Mouse (Mus musculus) cerebellum, postnatal 25 days (tissue): ENCODE measurements at regions not wholly inside any gene's neighbourhood (a gene's known extent, or its start where the extent isn't known, plus 50 kb on each side); places are given as distances from the start of the nearest gene placed in this dataset.

Source experiments
- DNase-seq, 2 experiments: peaks; one replicate each; pipeline ENCODE4 v3.0.0; 2021; ENCODE audit warnings: mixed read lengths in 2 of 2

DNA sequence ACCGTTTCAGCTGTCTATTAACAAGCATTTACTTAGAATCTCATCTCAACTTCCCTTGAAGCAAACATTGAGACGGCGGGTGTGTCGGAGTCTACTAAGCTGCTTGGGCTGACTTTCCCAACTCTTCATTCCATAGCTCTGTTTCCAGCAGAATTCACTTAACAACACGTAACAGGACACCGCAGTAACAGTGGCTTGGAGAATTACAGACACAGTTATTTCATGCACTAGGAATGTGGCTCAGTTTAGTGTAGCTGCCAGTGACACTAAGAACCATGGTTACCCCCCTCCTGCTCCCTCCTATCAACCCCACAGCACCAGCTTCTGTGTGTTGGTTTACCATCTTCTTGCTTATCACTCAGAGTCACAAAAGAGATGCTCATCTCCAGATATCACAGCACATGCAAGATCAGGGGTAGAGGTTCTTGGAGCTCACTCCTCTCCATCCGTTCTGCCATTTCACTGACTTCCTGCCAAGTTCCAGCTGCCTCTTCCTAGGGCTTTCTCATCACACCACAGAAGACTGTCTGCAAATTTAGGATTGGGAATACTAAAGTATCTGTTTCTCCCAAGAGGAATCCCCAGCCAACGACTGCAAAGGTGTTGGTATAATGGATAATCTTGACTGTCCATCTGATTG, 90.7 kb downstream of the Banf2 start:
- DNase-seq, result no peak

DNA sequence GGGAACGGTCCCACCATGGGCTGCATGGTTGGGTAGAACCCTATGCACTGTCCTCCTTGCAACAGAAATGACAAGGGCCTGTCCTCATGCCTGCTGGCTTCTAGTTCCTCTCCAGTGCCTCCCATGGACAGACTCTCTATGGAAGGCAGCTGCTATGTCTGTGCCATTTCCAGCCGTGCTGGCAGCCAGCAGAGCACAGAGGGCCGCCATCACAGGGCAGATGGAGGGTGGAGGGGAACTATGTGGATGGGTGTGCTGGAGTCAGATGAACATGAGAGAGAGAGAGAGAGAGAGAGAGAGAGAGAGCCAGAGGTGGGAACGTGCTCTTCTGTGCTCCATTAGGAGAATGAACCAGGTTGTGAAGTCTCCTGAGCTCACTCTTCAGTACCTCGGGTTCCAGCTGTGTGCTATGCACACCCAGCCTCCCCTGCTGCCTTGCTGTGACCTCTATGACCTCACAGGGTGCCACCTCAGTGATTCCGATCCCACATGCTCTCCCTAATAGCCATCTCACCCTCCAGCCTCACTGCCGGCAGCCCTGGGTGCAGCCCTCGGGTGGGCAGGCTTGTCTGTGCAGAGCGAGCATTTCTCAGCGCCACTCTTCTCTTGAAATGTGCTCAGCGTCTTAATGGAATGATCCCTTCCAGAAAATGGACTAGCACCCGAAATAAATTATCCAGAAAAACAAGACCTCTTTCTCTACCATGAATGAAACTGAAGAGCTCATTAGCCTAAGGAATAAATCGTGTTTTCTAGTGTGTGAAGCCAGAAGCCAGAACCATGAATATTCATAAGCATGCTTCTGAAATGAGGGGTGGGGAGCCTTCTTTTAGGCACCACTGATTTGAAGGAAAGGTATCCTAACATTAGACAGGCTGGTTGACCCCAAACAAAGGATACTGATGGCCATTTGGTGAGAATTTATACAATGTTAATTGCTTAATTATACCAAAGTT, 94.5 kb downstream of the Banf2 start:
- DNase-seq, result no peak

DNA sequence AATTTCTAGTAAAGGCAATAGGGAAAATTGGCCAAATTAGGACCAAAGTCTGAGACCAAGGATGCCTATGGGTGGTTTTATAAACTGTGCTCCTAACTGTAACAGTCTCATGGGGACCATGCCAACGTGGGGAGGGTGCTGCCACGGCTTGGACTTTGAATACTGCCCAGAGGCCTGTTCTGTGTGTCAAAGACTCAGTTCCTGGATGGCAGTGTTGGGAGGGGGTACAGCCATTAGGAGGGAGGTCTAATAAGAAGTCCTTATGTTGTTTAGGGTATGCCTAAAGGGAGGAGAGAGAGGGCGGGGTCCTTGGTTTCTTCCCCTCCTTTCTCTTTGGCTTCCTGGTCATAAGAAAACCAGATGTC, 95.2 kb downstream of the Banf2 start:
- DNase-seq, result no peak

DNA sequence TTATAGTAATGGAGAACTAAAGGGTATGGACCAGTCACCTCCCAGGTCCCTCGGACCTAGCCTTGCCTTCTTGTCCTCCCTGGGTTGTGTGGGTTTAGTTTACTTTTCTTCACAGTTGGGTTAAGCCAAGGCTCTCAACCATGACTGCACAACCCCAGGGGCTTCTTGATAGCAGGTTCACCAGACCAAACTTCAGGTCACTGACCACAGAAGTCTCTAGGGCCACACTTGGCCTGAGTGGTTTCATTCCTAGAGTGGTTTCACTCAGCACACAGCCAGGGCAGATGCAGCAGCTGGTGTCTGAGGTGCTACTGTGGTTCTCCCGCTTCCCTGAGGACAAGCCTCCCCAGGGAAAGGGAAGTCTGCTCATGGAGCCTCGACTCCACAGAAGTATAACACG, 95.7 kb downstream of the Banf2 start:
- no peak for DNase-seq

DNA sequence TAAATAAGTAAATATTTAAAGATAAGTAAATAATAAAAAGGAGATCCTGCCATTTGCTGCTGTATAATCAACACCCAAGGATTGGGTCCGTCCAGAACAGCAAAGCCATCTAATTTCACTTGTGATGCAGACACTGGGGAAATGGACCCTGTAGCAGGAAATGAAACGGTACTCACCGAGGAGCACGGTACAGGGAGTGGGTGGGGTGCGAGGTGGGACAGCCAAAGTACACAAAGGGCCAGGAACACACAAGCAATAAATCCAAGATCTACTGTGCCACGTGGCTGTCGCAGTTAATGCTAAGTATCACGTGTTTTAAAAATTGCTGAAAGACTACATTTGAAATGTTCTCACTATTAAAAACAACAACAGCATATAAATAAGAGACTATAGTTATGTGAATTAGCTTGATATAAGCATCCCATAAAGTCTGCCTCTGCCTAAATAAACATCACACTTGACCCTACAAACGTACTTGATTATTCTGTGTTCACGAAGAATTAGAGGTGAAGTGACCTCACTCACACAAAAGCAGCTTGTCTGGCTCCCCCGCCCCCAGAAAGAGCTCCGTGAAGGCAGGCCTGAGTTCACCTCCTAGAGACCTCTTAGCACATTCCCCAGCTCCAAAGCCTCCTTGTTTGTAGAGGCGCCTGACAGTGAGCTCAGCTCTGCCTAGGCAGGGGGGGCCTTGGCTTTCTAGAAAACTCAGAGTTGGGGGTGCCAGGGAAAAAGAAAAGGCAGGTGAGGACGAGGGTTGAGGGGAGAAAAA, 101.1 kb downstream of the Banf2 start:
- no peak for DNase-seq

DNA sequence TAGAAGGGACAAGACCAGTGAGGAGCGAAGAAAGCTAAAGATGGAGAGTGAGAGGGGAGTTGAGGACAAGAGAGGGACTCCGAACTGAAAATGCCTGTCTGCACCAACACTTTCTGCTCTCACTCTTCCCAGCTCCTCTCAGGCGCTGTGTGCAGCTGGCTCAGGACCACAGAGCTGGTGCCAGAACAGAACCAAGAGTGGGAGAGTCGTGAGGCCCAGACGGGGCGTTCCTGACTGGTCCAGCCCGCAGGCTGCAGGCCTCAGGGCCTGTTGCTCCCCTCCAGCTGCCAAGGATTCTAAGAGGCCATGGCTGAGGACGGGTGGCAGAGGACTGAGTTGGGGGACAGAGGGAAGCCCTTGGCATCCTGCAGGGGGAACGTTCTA, 101.7 kb downstream of the Banf2 start:
- peak in 1 of 2 experiments; percentile 13 for DNase-seq

DNA sequence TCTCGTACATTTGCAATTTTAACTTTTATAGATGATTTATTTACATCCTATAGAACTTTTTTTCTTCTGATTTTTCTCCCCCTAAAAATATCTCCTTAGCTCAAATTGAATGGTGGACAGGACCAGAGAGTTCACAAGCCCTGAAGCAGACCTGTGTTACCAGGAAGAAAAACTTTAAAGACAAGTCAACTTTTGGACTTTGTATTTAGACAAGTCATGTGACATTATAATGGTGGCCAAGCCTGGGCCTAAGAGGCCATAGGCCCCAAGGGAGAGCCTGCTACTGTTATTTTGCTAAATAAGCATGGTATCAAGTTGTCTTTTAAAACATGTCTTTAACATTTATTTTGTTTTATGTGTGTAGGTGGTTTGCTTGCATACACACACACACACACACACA, 102.7 kb downstream of the Banf2 start:
- DNase-seq, result no peak

DNA sequence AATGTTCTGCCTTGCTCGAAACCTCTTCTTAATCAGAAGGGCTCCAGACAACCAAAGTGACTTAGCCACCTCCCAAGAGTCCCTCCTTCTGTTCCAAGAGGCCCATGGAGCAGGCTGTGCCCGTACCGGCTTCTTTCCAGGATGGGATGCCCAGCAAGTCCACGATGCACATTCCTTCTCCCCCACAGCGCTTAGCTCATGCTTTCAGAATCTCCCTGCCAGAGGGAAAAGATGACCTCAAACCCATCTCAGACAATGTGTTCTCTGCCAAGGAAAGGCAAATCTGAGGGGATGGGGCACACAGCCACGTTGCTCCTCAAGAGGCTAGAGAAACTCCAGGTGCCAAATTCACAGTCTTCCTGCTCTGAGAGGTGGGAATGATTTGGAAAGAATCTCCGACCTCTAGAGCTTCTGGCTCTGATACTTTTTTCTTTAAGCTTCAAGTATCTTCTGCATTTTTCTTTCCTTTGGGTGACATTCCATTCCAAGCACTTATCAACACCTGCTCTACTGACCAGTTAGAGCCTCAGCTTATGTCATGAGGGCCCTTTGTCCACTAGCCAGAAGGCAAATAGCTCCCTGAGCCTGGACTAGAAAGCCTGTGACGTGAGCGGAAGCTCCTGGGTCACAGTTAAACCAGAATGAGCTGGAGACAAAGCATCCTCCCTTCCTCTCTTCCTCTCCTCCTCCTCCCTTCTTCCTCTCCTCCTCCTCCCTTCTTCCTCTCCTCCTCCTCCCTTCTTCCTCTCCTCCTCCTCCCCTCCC, 110.9 kb downstream of the Banf2 start:
- no peak for DNase-seq

DNA sequence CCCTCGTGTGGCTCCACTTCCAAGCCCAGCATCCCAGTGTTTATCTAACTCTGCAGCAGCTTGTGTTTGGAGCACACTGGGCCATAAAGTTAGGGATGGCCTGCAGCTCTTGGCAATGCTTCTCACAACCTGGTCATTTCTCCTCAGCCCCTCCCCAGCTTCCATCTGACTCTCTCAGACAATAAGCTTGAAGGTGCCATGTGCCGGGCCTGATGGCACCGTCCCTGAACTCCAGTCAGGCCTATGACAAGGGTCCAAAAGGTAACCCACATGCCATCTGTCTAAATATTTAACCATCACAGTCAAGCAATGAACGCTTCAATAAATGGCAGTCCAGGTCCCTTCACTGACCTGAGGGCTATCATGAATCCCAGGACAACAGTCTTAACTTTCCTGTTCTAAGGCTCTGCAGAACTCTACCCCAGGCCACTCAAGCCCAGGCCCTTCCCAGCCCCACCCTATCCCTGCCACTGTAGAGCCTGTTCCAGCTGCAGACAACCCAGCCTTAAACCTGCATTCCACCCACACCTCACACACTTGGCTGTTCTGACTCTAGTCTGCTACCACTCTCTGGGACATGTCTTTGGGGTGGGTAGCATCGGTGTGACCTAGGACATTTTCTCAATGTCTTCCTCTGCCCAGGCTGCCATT, 111.8 kb downstream of the Banf2 start:
- peak in 1 of 2 experiments; percentile 38 for DNase-seq

DNA sequence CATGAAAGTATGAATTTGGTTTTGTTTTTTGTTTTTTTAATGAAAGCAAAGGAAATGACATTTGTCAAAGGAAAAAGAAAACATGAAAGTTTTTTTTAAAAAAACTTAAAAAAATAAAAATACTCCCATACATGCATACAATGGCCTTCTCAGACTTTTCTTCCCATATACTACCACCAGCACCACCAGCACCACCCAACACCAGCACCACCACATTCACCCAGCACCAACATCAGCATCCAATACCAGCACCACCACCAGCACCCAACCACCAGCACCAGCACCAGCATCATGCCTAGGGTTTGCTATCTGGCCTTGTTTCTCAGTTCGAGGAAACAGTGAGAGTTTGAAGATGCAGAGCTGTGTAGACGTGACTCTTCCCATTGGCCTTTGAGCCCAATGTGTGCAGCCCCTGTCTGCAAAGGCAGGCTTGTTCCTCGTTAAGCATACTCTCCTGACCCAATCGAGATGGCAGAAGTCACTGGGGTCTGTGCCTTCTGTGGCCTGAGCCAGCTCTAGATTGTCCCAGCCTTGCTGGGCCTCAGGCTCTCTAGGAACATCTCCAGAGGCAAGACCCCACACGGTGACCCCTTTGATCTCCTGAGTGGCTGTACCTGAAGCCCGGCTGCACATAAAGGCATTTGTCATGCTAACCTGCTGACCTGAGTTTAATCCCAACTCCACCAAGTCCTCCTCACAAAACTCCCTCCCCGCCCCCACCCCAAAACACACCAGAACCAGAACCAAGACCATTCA, 113.8 kb upstream of the Mgme1 start:
- DNase-seq, result no peak

DNA sequence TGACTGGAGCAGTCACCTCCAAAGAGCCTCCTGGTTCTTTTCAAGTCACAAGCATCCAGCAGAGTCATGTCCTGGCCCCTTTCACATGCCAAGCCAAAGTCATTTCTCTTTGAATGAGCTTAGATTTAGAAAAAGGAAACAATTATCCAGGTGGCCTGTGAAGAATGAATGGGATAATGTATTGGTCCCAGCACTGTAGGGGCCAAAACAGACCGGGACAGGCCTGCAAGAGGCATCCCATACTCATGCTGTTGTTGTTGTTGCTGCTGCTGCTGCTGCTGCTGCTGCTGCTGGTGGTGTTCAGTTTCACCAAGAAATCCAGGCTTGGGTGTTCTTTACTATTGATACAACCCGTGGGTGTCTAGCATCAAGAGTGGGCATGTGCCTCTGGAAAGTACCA, 113.1 kb upstream of the Mgme1 start:
- DNase-seq, result no peak

DNA sequence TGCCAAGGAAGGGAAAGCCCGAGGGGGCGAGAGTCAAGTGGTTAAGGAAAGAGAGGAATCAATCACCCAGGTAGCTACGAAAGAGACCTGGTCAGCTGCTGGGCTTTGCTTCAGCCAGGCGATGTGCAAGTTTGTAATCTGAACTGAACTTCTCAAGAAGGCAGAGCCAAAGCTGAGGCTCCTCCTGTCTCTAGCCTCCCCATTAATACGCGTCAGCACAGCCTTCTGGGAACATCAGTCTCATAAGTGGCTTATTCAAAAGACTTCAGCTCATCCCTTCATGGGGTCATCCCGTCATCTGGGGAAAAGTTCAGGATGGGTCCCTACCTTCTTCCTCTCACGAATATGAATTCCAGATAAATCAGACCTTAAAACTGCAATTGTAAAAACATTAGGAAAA, 112.2 kb upstream of the Mgme1 start:
- DNase-seq, result no peak

DNA sequence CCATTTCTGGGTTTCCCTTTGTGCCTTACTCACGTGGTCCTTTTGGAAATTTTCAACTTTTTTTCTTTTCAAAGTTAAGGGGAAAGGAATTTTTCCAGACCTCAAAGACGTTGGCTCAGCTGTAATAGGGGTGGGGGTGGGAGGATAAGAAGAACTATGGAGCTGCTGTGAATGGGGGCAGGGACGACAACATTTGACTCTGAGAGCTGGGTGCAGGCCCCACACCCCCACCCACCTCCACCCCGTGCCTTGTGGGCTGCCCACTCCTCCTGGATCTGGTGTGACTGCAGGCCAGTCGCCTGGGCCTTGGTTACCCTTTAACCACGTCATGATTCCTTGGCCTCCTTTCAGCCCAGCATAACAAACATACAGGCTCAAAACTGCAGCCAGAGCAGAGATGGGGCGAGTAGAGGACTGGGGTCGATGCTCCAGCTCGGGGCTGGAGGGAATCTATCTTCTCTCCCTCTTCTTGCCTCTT, 110.6 kb upstream of the Mgme1 start:
- no peak for DNase-seq

DNA sequence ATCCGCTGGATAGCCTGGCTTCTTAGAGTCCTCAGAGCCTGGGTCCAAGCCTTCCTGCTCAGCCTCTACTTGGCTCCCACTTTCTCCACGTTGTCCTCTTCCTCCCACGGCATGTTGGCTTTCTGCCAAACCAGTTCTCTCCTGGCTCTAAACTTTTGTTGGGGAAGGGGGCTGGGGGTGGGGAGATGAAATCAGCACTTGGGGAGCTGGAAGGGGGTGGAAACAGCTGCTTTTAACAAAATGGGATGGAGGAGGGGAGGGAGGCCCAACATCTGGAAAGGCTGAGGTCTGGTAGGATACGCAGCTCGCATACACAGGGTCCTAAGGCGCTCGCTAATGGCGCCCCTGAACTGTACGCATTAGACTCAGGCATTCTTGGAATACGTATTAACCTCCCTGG, 110.0 kb upstream of the Mgme1 start:
- DNase-seq, result no peak

DNA sequence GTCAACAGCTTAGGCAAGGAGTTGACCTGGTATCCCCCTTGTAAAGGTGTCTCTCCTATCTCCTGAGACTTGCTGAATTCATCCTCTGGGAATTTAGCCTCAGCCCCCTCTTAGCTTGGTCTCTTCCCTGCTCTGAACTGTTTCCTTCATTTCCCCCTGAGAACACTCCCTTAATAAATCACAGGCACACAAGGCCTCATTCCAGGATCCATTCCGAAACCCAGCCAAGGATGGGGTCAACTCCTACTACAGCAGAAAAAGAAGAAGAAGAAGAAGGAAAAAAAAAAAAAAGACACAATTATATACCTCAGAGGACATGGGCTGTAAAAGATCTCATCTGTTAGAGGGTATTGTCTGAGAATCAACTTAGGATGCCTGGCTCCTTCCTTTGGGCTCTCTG, 108.6 kb upstream of the Mgme1 start:
- DNase-seq, result no peak

DNA sequence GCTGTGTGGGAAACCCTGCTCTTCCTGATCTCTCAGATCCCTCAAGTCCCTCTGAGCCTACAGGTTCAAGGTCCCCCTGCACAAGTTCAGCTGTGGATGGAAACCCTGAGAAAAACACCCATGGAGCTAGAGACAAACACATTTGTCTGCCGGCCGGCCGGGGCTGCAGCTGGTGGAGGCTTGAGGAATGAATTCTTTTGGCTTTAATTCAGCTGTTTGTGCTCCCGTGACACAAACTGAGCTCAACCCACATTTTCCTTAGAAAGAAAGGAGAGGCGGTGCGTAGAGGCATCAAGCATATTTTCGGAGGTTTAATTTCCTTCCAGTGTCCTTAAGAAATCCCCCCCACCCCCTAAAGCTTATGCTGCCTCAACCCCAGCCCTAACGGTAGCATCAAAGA, 106.4 kb upstream of the Mgme1 start:
- DNase-seq, result no peak

DNA sequence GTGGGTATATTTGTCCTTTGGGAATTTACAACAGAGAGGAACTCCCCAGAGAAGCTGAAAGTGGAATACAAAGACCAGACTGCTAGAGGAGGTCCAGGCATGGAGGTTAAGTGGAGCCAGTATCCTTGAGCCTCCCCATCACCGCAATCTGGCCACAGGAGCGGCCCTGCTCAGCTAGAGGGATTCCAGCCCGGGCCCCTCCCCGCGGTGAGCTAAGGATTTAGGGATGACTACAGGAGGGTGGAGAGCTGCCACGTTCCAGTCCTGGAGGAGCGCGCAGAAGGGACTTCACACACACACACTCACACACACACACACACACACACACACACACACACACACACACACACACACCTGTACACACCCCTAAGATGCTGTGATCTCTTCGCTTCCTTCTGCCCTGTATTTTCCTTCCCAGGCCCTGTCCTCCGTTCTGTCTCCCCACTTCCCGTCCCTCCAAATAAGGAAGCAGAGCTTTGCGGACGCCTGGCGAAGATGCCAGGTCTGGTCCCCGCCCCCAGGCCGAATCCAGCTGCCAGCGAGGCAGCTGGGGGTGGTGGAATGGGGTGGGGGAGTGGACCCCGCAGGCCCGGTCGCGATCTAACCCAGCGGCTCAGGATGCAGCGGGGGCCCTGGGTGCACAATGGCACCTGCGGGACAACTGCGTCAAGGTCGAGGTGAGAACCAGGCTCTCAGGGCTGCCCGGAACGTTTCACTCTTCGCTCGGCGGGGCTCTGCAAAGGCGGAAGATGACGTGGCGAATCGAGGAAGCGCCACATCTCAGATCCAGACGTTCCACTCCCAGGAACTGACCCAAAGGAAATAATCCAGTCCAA, 105.3 kb upstream of the Mgme1 start:
- peak; percentile 84 to 88 for DNase-seq

DNA sequence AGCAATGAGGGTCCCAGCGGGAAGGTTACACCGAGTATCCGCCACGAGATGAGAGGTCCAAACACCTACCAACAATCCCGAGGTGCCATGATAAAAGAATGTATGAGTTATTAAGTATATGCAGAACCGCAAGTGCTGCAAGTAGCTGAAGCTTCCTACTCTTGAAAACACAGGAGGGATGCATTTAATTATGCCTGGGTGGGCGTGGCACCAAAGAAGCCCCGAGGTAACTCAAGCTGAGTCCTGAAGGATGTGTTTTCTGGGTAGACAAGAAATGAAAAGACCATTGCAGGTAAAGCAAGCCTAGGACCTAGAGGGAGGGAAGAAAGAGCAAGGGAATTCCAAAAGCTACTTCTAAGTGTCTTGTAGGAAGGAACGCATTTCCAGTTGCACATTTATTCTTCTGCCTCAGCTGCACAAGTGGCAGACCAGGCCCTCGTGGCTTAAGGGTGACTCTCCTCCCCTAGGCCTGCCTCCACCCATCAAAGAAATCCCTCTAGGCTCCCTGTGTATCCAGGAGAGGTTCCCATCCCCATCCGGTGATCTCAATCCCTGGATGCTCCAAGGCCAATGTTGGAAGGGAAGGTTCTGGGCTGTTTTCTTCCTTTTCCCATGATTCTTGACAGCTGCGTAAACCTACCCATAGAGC, 104.2 kb upstream of the Mgme1 start:
- DNase-seq, result no peak

DNA sequence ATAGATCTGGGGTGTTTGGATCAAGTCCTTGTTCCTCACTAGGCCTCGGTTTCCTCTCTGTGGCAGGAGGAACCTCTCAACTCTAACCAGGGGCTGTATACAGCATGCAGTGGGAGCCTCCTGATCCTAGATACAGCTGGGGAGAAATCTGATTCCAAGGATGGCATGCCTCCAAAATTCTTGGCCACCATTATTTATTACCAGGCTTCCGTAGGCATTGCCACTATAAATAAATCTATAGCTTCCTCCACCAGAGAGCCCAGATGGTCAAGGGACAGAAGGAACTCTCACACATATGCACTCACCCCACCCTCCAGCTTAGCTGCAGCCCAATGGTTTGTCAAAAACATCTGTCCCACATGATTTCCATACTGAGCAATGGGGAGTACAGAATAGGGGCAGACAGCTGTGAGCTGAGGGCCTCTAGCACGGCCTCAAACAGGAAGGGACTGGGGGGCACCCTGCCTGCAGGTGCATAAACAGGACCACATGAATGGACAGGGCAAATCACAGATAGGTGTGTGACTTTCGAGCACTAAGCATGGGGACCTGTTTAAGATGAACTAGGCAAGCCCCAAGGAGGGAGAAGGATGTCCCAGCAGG, 100.8 kb upstream of the Mgme1 start:
- DNase-seq, result no peak
